Mouse (Mus musculus) erythroblast, embryonic 14.5 days (primary cell): ENCODE measurements around the gene Soat2.

Source experiments
- GATA1 ChIP-seq: IDR thresholded peaks from 2 replicates; pipeline ENCODE4 v1.6.1; 2012; ENCODE audit warnings: low read length, inconsistent platforms, mixed read lengths
- TAL1 ChIP-seq: IDR thresholded peaks from 3 replicates; pipeline ENCODE4 v1.6.1; 2012; ENCODE audit warnings: low read length, inconsistent platforms, mixed read lengths

GRCm38 (mm10) chr15:102152646-102153045, 2.3 kb downstream of the Soat2 start:
- TF ChIP-seq GATA1 = no peak
- no peak for TF ChIP-seq TAL1
